Mouse (Mus musculus) adrenal gland, adult 2 months (tissue): ENCODE data around the gene Mthfs. TPM values are rescaled to one million over a fixed set of nuclear protein-coding genes. Genes with fewer than 3 reads are reported as not detected.
"Not testable (repeated sequence)": the region's sequence is repeated elsewhere in the genome, so short reads cannot be mapped to it uniquely, and the experiment has no call there.

ENCODE experiments used
- DNase-seq: peaks from one replicate; pipeline ENCODE4 v3.0.0; 2021
- long read RNA-seq: library from polyadenylated mRNA; stranded (forward); transcript quantifications from one replicate; pipeline ENCODE4 v2.0.0, GENCODE M21; 2021
- polyA plus RNA-seq: library from polyadenylated mRNA; depleted of rRNA; stranded (reverse); fragments of >200 nt; gene quantifications from 2 replicates; pipeline ENCODE4 v1.2.3, GENCODE M21; 2012; rRNA removed
- total RNA-seq, 2 experiments: library from RNA; stranded (reverse); gene quantifications; 2 replicates each; pipeline ENCODE4 v1.2.3; 2021

Gene Mthfs
- total RNA-seq (10 to 100 TPM; 33.2 to 35.1 TPM), polyA plus RNA-seq (1.5 and 1.8 TPM in 2 replicates)
- long read RNA-seq, partial matches to known transcripts = 0 of 15 reads
- long read RNA-seq, other reads (novel, unspliced or antisense) = 10 of 15 reads

DNA sequence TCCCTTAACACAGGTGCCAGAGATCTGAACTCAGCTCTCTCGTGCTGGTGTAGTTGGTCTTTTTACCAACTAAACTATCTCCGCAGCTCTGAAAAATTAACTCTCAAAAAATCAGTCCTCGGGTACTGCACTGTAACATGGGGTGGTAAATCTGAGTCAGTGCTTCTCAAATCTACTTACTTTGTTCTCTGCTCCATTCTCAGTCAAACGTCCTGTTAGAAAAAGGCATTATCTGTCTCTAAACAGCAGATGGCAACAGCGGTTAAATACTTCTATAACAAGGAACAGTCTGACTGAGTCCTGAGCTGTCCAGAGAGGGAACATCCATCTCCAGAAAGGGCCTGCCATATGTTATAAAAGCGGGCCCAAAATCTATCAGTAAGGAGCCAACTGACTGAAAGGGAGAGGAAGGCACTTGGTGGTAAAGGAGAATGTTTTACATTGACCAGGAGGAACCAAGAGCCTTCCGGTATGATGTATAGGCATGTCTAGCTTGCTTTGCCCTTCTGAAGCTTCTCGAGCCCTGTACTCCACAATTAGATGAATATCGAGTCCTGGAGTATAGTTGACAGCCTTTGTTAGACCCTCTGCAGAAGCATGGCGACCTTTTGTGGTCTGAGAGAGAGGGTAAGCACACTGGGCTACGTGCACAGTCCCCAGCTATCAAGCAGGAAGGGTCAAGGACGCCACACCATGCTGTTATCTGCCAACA, at the start of gene Mthfs:
Mthfs (plus strand) TSS at position 324 of the 712 bp plus-strand sequence.
- peak; percentile 20 for DNase-seq

DNA sequence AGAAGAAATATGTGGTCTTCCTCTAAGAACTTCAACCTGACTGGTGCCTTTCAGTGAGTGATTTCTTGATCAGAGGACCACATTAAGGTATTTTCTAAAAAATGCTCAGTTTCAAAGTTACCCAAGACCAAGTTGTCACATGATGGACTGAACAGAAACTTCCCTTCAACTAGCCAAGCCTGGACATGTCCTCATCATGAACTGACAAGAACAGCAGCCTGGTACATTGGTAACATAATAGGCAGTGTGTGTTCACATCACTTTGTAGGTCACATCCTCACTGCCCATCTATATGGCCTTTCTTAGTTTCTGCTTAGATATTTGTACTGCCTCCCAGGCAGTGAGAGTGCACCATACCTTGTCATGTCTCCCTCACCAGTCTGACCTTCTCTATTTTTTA, 37.9 kb upstream of the Mthfs start:
- DNase-seq = not testable (repeated sequence)

DNA sequence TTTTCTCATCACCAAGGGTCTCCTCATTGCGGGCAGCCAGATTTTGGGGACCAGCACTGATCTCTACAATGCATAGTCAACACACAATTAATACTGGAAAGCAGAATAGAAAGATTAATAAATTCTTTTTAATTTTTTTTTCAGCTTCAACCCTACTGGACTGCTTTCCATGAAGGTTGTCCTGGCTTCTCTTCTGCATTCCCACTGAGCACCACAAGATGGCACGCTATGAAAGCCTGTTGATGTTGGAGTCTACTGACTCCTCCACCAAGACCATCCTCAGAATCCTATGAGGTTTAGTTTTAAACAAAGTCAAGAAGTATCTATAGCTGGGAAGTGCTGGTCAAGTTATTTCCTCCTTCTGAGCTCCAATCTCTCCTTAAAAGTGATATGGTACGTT, 31.6 kb upstream of the Mthfs start:
- peak; percentile 70 for DNase-seq

DNA sequence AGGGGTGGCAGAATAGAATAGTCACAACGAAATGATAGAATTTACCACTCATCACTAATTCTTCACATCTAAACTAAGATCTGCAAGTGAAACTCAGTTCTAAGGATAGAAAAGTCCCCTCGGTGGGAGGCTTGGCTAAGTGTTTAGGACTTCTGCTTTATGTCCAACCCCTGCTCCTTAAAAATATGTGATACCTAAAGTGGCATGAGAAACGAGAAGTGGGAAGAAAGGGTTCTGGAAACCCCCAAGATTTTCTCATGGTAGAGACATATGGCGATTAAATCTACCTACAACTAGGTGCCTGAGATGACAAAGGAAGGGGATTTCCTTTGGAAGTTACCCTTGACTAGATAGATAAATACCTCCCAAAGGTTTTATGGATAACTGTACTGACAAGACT, 31.0 kb upstream of the Mthfs start:
- not testable (repeated sequence) for DNase-seq

DNA sequence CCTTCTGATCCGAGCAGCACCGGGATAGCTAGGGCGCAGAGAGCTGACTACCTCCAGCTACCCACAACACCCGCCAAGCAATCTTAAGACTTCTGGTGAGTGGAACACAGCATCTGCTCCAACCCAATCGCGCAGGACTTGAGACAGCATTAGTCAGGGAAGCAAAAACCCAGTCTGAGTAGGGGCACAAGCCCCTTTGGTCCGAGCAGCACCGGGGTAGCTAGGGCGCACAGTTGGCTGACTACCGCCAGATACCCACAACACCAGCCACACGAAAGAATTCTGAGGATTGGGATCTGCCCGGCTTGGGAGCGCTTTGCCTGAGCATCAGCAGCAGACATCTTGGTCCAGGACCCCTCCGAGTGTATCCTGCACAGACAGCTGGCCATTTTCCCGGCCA, 23.5 kb upstream of the Mthfs start:
- DNase-seq = not testable (repeated sequence)

DNA sequence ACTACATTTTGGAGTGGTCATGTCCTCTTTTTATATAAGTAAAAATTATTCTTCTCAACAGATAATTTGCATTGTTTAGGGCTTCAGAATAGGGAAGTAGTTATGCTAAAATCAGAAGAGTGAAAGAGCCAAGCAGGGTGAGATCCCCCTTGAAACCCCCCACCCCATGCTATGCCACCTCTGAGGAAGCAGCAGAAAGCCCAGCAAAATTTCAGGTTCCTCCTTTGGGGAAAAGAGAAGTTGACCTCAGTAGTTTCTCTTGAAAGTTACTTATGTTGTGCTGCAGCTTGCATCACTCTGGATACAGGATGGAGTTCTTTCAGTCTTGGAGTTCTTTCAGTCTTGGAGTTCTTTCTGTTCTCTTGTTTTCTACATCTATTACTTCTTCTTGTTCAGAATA, 15.0 kb upstream of the Mthfs start:
- DNase-seq = not testable (repeated sequence)

DNA sequence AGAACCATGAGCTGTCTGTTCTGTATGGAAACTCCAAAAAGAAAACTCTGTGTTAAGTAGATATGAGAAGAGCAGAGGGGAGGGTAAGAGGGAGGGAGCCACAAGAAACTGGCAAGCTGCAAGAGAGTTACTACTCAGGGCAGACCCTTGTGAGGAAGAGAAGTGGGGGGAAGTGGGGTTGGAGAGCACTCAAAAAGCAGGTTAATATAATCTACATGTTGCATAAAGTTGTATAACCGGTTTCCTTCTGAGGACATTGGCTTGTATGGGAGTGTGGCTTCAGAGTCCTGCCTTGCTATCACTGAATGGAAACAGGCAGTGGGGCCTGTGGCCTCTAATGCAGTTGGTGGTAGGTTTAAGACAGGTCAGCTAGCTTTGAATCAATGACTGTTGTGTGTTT, 13.0 kb upstream of the Mthfs start:
- DNase-seq = not testable (repeated sequence)

DNA sequence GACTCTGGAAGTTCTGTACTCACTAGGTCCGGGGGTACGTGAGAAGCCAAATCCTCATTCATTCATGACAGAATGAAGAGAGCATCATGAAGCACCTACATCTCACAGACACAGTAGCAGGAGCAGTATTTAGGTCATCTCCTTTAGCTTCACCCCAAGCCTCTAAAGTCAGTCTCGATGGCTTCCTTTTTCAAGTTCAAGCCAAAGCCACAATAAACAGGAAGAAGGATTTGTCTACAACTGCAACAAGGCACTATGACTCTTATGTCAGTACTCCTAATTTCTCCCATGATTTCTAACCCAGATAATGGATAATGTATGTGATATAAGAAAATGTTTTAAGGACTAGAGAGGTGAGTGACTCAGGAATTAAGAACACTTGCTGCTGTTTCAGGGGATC, 12.1 kb upstream of the Mthfs start:
- not testable (repeated sequence) for DNase-seq

DNA sequence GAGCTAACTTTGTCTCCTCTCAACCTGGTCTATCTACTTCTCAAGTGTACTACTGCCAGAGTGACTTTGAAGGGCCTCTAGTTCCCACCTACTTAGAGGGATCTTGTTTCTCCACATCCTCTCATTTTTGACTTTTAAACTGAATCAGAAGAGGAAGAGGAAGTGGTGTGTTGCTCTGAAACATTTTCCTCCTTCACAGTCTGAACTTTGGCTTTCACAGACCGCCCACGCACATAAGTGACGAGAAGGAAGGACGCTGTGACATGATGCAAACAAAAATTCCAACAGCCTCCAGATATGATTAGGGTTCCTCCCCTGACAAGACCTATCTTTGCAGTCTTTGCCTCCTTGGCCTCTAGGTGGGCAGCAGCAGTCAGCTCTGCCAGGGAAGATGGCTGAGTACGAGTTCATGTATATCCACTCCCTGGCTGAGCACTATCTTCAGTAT, 11.5 kb upstream of the Mthfs start, which contains the start of the genes Bcl2a1b and Gm29094:
Bcl2a1b (plus strand) TSS at position 241 of the 448 bp plus-strand sequence.
Gm29094 (plus strand) TSS at position 411 of the 448 bp plus-strand sequence.
- peak; percentile 11 for DNase-seq

DNA sequence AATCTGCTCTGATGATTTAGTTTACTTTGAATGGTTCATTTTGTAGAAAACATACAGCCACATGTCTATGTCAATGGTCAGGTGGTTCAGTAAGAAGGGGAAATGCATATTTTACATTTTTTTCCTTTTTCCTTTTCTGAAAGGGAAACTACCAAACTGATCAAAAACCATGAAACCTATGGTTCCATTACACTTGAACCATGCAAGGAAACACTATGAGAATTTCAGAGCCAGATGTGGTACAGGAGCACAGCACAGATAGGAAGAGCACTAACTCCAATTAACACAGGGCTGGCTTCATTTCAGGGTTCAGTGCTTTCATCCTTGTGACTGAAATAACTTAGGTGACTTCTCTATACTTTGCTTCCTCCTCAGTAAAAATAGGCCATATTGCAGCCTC, 8.2 kb upstream of the Mthfs start:
- DNase-seq = not testable (repeated sequence)

DNA sequence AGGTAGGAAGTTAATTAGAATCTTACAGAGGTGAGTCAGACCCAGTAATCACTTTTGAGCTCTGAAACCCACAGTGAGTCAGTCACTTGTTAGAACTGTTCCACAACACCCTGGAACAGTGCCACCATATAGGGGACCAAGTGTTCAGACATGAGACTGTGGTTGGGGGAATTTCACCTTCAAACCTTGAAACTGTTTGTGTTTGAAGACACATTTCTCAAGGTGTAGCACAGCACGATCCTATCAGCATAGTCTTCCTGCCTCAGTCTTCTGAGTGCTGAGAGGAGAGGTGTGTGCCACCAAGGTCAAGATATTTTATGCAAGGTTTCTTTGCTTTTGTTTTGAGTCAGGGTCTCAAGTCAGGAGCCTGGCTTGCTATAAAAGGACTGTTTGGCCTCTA, 1.5 kb upstream of the Mthfs start:
- not testable (repeated sequence) for DNase-seq

DNA sequence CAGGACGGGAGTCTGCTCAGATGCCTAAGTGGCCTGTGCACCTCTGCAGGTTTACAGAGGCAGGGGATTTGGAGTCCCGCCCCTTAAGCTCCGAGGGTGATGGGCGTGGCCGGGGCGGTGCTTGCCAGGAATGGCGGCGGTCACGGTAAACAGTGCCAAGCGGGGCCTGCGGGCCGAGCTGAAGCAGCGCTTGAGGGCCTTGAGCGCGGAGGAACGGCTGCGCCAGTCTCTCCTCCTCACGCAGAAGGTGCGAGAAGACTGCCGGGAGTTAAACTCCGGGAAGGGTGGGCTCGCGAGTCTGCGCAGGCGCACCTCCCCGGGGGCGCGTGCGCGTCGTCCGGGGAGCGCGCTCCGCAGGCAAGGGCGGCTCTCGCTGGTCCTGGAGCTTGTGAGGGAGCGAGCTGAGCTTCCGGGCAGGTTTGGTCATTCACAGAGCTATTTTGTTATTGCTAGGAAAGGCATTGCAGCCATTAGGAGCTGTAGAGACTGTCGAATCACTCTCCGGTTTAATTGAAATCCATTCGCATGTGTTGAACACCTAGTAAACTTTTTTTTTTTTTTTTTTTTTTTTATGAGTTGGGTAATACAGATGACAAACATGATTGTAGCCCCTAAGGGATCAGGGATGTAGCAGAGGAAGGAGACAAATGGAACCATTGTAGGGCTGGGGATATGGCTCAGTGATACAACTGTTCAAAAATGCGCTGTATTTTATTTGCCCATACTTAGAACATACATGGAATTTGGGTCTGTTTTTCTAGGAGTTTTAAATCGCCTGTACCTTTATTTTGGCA, 786 bp downstream of the Mthfs start:
- DNase-seq = peak; percentile 95

DNA sequence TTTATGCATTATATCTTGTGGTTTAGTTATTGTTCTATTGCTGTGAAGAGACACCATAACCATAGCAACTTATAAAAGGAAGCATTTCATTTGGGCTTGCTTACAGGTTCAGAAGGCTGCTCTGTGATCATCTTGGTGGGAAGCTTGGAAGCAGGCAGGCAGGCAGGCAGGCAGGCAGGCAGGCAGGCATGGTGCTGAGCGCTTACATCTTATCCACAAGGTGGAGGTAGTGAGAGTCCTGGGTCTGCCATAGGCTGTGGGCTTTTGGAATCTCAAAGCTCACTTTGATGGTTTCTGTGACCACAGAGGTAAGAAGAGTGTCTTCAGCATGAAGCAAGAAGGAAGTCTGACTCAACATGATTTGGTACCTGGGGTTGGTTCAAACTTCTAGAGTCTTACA, 2.0 kb downstream of the Mthfs start:
- peak; percentile 47 for DNase-seq

DNA sequence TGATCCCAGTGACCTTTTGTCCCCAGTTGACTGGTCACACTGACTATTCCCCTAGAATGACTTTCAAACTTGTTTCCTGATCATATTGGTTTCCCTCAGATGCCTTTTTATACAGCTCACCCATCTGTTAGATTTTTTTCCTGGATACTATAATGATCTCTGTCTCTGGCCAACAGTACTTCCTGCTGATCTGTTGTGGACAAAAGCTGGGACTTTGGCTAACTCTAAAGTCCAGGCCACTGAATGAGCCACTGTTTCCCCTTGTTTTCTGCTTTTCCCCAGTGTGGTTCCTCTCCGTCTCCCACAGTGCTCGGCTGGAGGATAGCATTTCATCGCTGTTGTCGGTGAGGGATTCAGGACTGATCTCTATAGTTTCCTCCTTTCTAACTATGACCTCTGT, 7.7 kb downstream of the Mthfs start:
- not testable (repeated sequence) for DNase-seq

DNA sequence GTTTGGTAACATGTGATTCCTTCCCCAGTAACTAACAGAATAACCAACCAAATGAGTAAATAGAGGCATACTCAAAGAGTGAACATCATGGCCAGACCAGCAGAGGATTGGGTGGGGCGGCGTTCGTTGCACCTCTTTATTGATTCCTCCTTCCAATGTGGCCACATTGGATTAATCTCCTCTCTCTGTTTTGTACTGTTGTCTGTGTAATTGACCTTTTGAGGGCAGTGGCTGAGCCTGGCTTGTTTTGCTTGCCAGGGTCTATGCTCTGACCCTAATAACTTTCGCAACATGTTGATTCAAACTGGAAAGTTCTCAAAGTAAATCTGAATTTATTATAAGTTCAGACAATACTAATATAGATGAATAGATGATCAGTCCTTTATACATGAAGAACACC, 9.2 kb downstream of the Mthfs start:
- not testable (repeated sequence) for DNase-seq

DNA sequence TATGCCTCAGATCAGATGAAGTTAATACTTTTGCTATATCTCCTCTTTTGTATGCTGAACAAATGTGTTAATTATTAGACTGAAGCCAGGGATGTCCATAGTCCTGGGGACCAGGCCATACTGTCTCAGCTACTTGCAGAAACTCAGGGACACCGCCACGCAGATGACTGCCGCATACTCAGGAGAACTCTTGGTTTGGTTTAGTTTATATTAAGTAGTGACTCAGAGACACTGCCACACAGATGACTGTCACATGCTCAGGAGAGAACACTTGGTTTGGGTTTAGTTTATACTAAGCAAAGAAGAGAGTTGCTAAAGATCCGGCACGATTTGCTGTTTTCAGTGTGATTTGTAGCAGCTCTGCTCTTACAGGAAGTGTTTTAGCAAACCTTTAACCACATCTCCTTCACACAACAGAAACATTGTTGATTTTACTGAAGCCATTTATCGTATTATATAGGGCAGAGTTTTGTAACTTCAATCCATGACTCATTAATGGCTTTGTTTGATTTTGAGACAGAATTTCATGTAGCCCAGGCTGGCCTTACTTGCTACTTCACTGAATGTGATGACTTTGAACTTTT, 10.3 kb downstream of the Mthfs start:
- not testable (repeated sequence) for DNase-seq

DNA sequence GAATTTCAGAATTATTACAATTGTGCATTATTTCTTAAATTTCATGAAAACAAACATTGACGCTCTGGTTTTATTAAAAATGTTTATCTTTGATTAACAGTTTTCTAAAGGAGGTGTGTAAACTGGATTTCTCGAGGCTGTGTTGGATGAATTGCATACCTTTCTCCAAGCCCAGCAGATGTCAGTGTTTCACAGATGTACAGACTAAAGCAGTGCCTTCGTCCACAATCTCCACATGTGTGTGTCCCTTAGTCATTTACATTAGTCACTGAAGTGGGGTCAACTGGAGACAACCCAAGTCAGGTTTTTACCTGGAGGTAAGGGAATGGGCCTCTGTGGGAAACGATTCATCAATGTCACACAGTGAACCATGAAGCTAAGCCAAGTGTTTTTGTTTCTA, 15.6 kb downstream of the Mthfs start:
- DNase-seq = no peak

DNA sequence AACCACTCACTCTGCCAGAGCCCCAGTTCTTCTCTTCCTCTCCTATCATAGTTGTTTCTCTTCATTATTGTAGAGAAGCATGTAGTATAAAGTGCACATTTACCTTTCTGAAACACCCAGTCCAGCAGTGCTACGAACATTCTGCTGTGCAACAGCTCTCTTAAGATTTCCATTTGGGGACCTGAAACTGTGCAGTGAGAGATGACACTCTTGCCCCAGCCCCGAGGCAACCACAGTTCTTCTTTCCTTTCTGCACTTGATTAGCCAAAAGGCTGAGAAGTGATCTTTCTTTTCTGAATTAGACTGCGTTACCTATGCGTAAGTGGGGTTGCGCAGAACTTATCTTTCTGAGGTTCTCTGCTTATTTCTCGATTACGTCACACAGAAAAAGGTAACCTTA, 17.6 kb downstream of the Mthfs start:
- DNase-seq = no peak

DNA sequence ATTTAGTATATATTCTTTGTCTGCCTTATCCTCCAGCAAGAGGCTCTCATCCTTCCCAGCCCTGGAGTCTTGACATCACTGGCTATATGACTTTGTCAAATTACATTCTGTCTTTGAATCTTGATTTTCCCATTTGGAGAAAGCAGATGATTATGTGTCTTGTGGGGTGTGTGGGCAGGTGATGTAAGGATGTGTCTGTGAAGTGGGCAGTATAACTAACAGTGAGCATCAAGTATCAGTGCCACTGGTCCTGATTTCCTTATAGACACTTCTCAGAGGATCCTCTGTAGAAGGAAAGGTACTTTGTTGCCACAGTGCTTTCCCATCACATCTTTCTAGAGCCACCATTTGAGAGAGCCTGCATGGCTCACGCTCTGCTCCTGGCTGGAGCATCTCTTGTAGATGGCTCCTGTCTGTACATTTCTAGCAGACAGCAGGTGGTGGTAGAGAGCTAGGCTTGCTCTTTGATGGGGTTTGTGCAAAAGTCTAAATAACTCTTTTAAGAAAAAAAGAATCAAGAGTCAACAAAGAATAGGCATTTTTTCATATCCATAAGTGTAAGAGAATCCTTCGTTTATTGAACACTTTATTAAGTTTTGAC, 20.5 kb downstream of the Mthfs start:
- DNase-seq = peak; percentile 36

DNA sequence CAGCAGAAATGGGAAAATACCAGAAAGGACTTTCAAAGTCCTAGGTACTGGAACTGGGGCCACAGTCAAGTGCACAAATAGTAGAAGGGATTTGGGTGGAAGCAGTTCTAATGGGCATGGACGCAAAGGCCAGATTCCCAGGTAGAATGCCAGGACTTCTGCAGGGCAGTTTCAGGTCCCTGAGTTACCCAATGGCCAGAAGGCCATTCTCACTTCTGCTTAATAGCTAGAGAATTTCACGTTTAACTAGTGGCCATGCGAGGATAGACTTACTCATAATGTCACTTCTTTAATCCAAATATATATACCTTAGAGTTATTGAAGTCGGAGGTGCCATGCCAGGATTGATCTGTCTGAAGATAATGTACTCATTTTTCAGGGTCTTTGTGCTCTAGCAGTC, 26.7 kb downstream of the Mthfs start:
- not testable (repeated sequence) for DNase-seq

DNA sequence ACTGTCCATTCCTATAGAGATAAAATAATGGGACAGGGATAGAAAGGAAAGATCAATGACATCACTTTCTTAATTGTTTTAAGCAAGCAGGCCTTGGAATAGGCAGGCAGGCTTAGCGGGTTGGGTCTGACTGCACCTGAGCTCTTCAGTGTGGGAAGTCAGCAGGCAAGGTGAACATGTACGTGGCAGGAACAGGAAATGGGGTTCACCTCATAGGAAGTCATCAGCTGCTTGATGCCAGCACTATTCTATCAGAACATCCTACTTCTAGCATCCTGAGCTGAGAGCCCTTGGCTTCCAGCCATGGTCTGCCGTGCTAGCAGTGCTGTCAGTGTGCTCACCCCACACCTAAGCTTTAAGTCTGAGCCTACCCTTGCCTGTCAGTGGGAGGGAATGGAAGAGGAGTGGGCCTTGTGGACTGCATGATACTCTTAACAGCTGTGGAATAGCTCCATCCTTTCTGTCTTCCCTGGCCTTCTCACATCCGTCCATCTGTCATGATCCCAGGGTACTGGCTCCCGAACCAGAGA, 28.6 kb downstream of the Mthfs start:
- not testable (repeated sequence) for DNase-seq

DNA sequence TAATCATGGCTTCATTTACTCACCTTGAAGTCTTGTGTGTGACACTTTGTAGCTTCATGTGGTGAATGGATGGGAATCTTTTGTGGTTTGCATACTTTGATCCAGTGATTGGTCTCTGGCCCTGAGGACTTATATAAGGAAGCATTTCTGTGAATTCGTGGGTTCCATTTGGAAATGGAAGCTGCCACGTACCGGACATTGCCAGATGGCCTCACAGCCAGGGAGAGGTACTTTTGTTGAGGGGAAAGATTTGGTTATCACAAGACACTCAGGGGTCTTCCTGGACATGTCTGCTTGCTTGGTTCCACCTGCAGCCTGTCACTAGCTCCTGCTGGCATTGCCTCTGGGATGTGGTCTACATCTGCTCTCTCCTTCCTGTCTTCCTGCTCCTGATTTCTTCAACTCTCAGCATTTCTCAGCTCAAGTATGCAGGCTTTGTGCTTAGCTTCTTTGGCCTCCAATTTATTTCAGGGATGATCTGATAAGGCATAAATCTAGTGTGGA, 30.1 kb downstream of the Mthfs start:
- not testable (repeated sequence) for DNase-seq
